Mouse (Mus musculus) retina, embryonic 14.5 days (tissue): ENCODE measurements around the gene Hist1h2bb.
A peak's percentile ranks its signal among the peaks of the same experiment; 100 is the strongest.

ENCODE experiments used
- DNase-seq: peaks from one replicate; pipeline ENCODE4 v3.0.0-alpha.2; 2015; ENCODE audit warnings: low spot score

Hist1h2bb gene

DNA sequence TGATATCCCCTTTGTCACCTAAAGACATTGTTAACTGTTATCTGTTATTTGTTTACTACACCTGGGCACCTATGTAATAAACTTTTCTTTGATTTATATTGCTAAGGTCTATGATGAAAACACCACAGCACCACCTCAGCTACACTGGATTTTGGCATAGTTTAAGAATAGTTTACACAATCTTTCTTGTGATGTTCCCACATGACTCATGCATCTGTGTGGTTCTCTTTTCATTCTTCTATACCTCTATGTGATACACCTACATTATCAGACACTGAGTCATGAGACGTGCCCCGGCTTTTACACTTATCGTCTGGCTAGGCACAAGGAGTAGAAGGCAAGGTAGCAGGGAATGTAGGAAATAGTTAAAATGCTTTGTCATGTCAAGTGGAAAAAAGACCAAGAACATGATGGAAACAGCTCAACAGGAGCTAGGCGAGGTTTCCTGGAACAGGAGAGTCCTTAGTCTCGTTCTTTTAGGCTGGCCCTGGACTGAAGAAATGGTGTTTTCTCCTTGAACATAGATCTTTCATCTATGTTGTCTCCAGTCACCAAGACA lies 3.1 kb downstream of the Hist1h2bb start:
- DNase-seq = no peak

DNA sequence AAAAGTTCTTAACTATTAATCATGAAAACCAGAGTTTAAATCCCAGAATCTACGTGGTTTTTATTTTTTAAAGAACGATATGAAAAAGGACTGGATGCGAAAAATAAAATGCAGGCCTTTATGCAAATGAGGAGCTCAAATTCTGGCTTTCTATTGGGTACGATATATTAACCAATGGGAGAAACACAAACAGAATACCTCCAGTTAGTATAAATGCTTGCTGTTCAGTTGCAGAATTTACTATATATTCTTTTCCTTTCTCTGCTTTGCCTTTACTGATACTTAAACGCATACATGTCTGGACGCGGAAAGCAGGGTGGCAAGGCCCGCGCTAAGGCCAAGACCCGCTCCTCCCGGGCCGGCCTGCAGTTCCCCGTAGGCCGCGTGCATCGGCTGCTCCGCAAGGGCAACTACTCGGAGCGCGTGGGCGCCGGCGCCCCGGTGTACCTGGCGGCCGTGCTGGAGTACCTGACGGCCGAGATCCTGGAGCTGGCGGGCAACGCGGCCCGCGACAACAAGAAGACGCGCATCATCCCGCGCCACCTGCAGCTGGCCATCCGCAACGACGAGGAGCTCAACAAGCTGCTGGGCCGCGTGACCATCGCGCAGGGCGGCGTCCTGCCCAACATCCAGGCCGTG lies 4.4 kb downstream of the Hist1h2bb start, which contains the start of gene Hist1h2ab:
Gene Hist1h2ab, plus strand, starts transcription at position 288 of the 639 bp plus-strand sequence.
- DNase-seq = peak; percentile 87

DNA sequence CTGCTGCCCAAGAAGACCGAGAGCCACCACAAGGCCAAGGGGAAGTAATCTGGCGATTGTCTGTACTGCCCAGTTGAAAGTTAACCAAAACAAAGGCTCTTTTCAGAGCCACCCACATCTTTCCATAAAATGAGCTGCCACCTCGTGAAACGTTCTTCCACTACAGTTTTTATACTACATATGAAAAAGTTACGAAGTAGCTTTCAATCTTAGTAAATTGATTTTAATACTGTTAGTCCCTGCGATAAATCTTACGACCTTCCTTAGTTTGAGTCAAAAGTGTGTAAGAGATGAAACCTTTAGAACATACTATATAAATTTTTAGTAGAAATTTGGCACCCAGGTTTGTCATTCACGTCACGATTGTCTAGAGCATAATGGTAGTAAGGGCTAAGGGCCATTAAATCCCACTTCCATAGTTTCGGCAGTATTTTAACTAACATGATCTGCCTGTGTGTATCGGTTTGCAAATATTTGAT lies 5.0 kb downstream of the Hist1h2bb start:
- no peak for DNase-seq

DNA sequence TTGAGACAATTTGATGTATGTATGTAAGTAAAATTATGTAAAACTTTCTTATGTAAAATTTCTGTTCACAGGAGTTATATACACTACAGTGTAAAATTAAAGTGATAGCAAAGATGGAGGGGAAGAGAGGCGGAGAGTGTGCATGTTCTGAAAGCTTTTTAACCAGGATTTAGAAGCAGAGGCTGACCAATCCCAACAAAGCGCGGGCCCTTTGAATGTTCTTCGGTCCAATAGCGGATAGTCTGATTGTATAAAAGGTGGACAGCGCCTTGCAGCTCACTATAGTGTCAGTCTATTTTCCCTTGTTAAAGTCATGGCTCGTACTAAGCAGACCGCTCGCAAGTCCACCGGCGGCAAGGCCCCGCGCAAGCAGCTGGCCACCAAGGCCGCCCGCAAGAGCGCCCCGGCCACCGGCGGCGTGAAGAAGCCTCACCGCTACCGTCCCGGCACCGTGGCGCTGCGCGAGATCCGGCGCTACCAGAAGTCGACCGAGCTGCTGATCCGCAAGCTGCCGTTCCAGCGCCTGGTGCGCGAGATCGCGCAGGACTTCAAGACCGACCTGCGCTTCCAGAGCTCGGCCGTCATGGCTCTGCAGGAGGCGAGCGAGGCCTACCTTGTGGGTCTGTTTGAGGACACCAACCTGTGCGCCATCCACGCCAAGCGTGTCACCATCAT lies 5.7 kb downstream of the Hist1h2bb start, which contains the start of gene Hist1h3b:
Gene Hist1h3b, plus strand, starts transcription at position 201 of the 675 bp plus-strand sequence.
- DNase-seq = peak; percentile 98

DNA sequence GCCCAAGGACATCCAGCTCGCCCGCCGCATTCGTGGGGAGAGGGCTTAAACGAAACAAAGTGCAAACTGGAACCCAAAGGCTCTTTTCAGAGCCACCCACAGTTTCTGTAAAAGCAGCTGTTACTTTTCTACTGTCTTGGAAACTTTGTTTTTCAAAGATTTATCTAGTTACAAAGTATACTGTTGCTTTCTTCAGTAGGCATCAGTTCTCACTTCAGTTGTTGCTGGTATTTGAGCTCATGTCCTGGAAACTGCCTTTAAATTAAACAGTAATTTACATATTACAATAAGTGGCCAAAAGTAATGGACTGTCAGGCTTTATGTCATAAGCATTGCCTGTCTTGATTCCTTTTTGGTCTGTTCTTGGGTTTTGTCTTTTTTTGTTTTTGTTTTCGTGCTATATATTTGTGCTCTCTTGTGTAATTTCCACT lies 6.2 kb downstream of the Hist1h2bb start:
- no peak for DNase-seq

DNA sequence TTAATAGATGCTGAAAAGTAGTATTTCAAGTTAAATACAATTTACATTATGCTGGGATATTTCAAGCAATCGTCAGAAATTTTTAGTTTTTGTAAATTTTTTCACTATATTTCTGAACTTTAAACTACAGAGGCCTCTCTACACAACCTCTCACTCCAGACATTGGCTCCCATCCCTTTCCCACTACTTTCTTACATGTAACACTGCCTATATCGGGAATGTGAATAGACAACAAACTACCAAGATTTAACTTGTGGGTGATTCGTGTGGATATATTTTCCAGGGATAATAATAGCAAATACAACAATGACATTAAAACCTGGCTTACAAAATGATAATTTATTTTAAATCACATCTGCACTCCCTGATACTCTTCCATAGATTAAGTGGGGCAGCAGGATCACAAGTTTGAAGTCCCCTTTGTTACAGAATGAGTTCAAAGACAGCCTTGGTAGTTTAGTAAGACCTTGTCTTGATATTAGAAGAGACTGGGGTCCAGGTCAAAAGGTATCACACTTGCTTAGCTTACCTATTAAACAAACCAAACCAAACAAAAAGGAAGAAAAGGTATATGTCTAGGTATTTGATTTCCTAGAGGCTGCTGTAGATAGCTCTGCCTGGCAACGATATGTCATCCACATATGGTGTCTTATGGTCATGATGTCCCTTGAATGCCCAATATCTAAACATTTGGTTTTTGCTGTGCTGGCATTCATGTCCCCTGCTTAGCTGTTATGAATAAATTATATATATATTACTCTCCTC lies 7.0 kb downstream of the Hist1h2bb start:
- no peak for DNase-seq

DNA sequence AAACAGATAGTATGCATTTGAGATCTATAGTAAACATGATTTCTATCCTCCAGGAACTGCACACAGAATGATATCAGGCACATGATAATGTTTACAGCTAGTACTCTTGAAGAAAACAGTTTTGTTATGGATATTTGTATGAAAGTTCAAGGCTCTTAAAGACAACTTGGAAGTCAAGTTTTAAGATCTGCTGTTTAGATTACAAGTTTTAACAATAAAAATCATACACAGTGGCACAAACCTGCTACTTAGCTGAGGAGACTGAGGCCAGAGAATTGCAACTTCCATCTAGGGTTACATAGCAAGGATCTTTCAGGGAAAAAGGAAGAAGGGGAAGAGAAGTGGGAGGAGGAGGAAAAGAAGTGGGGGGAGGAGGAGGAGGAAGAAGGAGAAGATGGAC lies 8.5 kb downstream of the Hist1h2bb start:
- DNase-seq = no peak

DNA sequence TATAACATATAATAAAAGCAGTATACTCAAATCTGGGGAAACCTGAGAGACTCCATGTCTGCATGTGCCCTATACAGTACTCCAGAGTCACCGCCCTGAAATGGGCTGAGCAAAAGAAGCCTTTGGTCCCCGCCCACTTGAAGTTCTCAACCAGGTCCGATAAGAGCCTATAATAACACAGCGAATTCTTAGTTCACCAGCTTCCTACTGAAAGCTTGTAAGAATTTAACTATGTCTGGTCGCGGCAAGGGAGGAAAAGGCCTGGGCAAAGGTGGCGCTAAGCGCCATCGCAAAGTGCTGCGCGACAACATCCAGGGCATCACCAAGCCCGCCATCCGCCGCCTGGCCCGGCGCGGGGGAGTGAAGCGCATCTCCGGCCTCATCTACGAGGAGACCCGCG lies 10.3 kb downstream of the Hist1h2bb start, which contains the start of gene Hist1h4b:
Gene Hist1h4b, plus strand, starts transcription at position 224 of the 400 bp plus-strand sequence.
- DNase-seq = peak; percentile 96

DNA sequence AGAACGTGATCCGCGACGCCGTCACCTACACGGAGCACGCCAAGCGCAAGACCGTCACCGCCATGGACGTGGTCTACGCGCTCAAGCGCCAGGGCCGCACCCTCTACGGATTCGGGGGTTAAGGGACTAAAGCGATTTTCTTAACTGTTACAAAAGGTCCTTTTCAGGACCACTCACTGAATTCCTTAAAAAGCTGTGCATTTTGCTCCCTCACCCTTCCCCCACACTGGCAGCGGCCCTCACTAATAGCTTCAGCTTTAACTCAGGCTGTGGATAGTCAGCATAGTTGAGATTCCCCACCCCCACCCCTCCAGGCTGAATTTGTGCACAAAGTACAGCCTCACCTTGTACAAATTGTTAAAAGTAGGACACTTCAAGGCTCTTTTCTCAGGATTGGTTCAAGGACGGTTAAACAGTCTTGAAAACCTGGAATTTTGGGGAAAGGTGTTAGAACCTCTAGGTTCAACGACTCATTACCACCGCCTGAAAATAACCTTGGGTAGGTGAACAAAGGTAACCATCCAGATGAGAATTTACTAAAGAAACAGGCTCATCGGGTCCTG lies 10.8 kb downstream of the Hist1h2bb start:
- DNase-seq = peak; percentile 63

DNA sequence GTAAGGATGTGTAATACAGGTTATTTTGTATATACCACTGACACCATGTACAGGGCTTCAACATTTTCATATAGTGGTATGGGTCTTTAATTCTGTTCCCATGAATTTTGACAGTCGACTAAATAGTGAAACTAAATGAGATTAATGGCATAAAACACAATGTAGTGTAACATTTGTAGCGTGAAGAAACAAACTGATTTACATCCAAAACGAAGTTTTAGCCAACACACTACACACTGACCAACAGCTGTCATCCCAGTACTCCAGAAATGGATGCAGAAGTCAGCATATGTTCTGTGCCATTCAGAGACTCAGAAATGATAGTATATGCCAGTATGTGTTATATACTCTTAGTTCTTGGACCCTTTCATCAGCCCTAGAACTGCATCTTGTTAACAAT lies 11.4 kb downstream of the Hist1h2bb start:
- DNase-seq = no peak

DNA sequence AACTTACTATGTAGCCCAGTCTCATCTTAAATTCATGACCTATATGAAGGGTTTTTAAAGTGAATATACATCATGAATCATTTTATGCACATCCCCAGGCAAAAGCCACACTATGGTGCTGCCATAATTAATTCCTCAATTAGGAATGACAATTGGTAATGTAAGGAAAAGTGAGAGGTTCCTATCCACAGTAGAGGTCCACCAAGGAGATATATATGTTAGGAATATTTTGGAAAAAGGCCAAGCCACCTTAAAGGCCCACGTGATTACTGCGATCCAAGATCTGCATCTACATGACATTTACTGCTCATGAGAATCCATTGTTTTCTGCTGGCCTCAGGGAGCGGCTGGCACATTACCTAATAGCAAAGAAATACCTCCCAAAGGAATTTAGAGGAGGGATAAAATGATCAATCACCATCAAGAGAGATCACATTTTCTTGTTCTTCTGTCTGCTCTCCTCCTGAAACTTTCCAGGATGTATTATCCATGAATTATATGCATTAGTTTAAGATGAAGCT lies 12.8 kb downstream of the Hist1h2bb start:
- DNase-seq = no peak

DNA sequence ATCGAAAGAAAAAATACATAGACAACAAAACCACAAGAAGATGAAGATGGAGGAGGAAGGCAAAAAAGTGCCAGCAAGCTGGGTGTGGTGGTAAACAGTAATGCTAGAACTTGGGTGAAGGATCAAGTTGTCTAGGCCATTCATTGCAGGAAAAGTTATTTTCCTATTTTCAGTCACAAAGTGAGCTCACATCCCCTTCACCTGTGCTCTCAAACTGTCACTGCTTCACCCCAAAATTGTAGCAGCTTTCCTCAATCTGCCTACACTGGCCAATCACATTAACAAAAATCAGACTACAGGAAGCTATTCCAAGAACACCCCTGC lies 13.3 kb downstream of the Hist1h2bb start:
- DNase-seq = no peak

DNA sequence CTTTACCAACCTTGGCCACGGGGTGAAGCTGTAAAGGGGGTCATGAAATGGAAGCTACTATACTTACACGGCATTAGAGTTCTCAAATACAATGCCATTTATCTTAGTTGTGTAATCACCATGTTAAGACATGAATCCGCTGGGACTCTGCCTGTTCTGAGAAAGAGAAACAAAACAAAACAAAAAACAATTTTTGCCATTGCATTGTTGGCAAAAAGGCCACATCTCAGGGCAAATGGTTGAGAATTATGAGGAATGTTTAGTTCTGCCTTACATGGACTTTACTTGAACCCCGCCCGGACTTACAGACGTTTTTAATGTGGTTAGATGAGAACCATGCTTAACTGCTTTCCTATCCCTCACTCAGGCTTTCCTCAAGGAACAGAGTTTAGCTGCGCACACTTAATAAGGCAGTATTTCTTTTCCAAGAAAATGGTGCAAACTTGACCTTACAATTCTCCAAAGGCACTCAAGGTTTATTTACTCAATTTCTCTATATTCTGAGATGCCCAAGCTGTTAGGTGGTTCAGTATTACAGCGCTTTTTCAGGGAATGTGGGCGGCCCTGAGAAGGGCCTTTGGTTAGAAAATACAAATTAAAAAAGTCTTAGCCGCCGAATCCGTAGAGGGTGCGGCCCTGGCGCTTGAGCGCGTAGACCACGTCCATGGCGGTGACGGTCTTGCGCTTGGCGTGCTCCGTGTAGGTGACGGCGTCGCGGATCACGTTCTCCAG lies 13.9 kb downstream of the Hist1h2bb start:
- no peak for DNase-seq

DNA sequence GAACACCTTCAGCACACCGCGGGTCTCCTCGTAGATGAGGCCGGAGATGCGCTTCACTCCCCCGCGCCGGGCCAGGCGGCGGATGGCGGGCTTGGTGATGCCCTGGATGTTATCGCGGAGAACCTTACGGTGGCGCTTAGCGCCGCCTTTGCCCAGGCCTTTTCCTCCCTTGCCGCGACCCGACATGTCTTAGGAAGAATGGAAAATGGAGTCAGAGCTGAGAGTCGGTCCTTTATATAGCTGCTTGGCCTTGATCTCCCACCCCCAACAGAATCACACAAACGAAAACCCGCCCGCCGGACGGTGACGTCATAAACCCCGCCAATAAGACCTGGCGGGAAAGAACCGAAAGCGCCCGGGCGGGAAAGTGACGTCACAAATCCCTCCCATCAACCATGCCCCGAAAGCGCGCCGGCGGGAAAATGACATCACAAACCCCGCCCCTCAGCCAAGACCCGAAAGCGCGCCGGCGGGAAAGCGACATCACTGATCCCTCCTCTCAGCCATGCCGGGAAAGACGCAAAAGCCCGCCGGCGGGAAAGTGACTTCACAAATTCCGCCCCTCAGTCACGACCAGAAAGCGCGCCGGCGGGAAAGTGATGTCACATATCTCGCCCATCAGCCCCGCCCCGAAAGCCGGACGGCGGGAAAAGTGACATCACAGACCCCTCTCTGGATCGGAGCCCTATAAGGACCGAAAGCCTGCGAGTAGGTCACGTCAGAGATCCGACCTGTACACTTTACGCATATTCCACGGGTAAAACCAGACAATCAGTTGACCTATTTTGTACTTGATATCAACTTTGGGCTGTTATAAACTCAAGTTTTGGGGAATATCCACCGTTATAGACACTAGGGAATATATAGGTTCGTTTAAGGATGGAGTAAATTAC lies 14.7 kb downstream of the Hist1h2bb start, which contains the start of gene Hist1h4a:
Gene Hist1h4a, minus strand, starts transcription at position 259 of the 893 bp plus-strand sequence.
- DNase-seq = peak; percentile 99

DNA sequence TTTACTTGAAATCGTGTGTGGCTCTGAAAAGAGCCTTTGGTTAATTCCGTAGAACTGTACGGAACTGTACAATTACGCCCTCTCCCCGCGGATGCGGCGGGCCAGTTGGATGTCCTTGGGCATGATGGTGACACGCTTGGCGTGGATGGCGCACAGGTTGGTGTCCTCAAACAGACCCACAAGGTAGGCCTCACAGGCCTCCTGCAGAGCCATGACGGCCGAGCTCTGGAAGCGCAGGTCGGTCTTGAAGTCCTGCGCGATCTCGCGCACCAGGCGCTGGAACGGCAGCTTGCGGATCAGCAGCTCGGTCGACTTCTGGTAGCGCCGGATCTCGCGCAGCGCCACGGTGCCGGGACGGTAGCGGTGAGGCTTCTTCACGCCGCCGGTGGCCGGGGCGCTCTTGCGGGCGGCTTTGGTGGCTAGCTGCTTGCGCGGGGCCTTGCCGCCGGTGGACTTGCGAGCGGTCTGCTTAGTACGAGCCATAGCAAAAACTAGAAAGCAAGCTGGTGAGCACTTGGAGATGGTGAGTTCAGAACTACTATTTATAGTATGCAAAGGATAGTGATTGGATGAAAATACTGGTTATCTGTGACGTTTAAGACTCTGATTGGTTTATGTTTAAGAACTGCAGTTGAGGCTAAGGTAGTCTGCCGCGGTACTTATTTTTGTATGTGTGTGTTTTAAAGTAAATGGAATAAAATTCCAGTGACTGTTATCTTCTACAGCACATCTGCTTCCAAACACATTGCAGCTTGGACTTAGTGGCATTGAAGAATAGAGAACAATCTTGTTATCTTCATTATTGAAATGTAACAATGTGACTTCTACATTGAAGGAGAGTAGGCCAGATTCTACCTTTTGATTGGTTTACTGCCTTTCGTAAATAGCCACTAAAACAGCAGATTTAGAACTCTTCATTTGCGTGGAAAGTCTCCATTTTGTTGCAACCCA lies 15.6 kb downstream of the Hist1h2bb start, which contains the start of gene Hist1h3a:
Gene Hist1h3a, minus strand, starts transcription at position 516 of the 951 bp plus-strand sequence.
- DNase-seq = peak; percentile 93

DNA sequence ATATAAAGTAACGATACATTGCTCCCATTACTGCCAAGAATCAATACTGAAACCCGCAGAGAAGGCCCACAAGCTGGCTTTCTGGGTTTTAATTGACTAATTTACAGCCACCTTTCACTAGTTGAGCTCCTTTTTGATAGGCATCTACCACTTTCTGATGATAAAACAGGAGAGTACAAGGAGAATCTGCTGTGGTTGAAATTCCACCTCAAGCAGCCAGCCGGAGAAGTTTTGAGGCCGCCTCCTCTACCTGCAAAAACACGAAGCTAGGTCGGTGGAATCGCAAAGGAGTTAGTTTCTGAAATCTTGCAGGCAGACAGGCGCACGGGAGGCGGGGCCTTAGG lies 16.7 kb downstream of the Hist1h2bb start:
- no peak for DNase-seq

DNA sequence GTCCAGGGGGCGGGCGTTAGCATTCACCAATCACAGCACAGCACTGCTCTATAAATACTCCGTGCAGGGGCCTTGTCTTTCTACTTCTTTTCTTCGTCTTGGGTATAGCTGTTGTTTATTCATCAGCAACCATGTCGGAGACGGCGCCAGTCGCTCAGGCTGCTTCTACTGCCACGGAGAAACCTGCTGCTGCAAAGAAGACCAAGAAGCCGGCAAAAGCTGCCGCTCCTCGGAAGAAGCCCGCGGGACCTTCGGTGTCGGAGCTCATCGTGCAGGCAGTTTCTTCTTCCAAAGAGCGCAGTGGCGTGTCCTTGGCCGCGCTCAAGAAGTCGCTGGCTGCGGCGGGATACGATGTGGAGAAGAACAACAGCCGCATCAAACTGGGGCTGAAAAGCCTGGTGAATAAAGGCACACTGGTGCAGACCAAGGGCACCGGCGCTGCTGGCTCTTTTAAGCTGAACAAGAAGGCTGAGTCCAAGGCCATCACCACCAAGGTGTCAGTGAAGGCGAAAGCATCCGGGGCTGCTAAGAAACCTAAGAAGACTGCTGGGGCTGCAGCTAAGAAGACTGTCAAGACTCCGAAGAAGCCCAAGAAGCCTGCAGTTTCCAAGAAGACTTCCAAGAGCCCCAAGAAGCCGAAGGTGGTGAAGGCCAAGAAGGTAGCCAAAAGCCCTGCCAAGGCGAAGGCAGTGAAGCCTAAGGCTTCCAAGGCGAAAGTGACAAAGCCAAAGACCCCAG lies 17.2 kb downstream of the Hist1h2bb start, which contains the start of gene Hist1h1a:
Gene Hist1h1a, plus strand, starts transcription at position 81 of the 738 bp plus-strand sequence.
- peak; percentile 97 for DNase-seq
